Mouse (Mus musculus): ENCODE data around the gene Il31. TPM values are rescaled to one million over a fixed set of nuclear protein-coding genes. Genes with fewer than 3 reads are reported as not detected.

Gene Il31
- polyA plus RNA-seq, 1 experiment from 2014 or later = not detected

Small RNA genes lying within 50 kb of the gene (microRNA-seq; reads per million reads assigned to microRNA genes)
- 2.7 reads per million for gene Mir7647

Other genes with a start within 250 kb of the Il31 start
- gene Wdr66, start 237.4 kb downstream of the Il31 start, polyA plus RNA-seq (2016; fragmentation: Nextera tagmentation; extraction: Ambion mirVana) = 1.4 and 1.5 TPM in 2 replicates
- 38.4 and 41.8 TPM in 2 replicates for gene Bcl7a, start 145.7 kb downstream of the Il31 start, polyA plus RNA-seq (2016; fragmentation: Nextera tagmentation; extraction: Ambion mirVana)
- 16.7 and 17.9 TPM in 2 replicates for gene Mlxip, start 94.7 kb downstream of the Il31 start, polyA plus RNA-seq (2016; fragmentation: Nextera tagmentation; extraction: Ambion mirVana)
- not detected in 2 replicates for gene Lrrc43, start 184 bp downstream of the Il31 start, polyA plus RNA-seq (2016; fragmentation: Nextera tagmentation; extraction: Ambion mirVana)
- gene B3gnt4, start 21.0 kb upstream of the Il31 start, polyA plus RNA-seq (2016; fragmentation: Nextera tagmentation; extraction: Ambion mirVana) = 1.1 and 1.7 TPM in 2 replicates
- 148 TPM in 2 replicates for gene Diablo, start 34.7 kb upstream of the Il31 start, polyA plus RNA-seq (2016; fragmentation: Nextera tagmentation; extraction: Ambion mirVana)
- 0.47 TPM in 1 of 2 replicates, not detected in the other for gene Gm49027, start 36.0 kb upstream of the Il31 start, polyA plus RNA-seq (2016; fragmentation: Nextera tagmentation; extraction: Ambion mirVana)
- 31.1 and 34.5 TPM in 2 replicates for gene Vps33a, start 83.5 kb upstream of the Il31 start, polyA plus RNA-seq (2016; fragmentation: Nextera tagmentation; extraction: Ambion mirVana)
- gene Clip1, start 195.1 kb upstream of the Il31 start, polyA plus RNA-seq (2016; fragmentation: Nextera tagmentation; extraction: Ambion mirVana) = 55.6 and 55.8 TPM in 2 replicates
- gene Zcchc8, start 231.6 kb upstream of the Il31 start, polyA plus RNA-seq (2016; fragmentation: Nextera tagmentation; extraction: Ambion mirVana) = 90.6 and 92.2 TPM in 2 replicates